Mouse (Mus musculus) neural tube, embryonic 12.5 days (tissue): ENCODE results near the gene Notum. TPM values are rescaled to one million over a fixed set of nuclear protein-coding genes. Genes with fewer than 3 reads are reported as not detected.

Experiments
- ATAC-seq: fragments of 200-750 bp; cut with Nextera tagmentation; 2 replicates; pipeline ENCODE4 v1.8.0; 2017; ENCODE audit warnings: low read depth, mild to moderate bottlenecking, moderate TSS enrichment, moderate library complexity; ENCODE audit not compliant: low FRiP score
- H3K27ac ChIP-seq: fragments of 300-500 bp; sonication (generic); 2 replicates; pipeline ENCODE4 v1.5.1; 2016
- H3K27me3 ChIP-seq: fragments of 300-500 bp; sonication (generic); replicated peaks from 2 replicates; pipeline ENCODE4 v1.6.1; 2016; ENCODE audit warnings: mild to moderate bottlenecking
- H3K36me3 ChIP-seq: fragments of 300-500 bp; sonication (generic); 2 replicates; pipeline ENCODE4 v1.6.1; 2016; ENCODE audit warnings: mild to moderate bottlenecking
- H3K4me1 ChIP-seq: fragments of 300-500 bp; sonication (generic); 2 replicates; pipeline ENCODE4 v1.6.1; 2016
- H3K4me2 ChIP-seq: fragments of 300-500 bp; sonication (generic); replicated peaks from 2 replicates; pipeline ENCODE4 v1.6.1; 2016; ENCODE audit warnings: mild to moderate bottlenecking
- H3K4me3 ChIP-seq: fragments of 300-500 bp; sonication (generic); 2 replicates; pipeline ENCODE4 v1.5.1; 2016
- H3K9ac ChIP-seq: fragments of 300-500 bp; sonication (generic); 2 replicates; pipeline ENCODE4 v1.6.1; 2016; ENCODE audit warnings: mild to moderate bottlenecking
- H3K9me3 ChIP-seq: fragments of 300-500 bp; sonication (generic); 2 replicates; pipeline ENCODE4 v1.6.1; 2016; ENCODE audit warnings: mild to moderate bottlenecking
- WGBS: fragments of 180-500 bp; shearing (Covaris S2); methylation state at CpG from one replicate; pipeline ENCODE4 v1.1.7; 2016; 5-methylcytosine and 5-hydroxymethylcytosine counted together
- microRNA-seq: library from miRNA; unstranded; fragments of <30 nt; microRNA quantifications from one replicate; pipeline ENCODE4, GENCODE M21; 2017
- polyA plus RNA-seq: library from polyadenylated mRNA; unstranded; fragments of >200 nt; fragmentation: Nextera tagmentation; extraction: Ambion mirVana; gene quantifications from 2 replicates; pipeline ENCODE4 v1.2.1, GENCODE M21; 2016

Gene Notum
- polyA plus RNA-seq, 1 experiment from 2014 or later, result 3.4 TPM

- Histone ChIP-seq H3K4me1 (peaks cover 16% of the 10 kb centered on the region), H3K27ac (no peak overlapping the region), H3K4me2 (no peak overlapping the region), H3K9me3 (no peaks in the 10 kb centered on the region), H3K27me3 (peaks cover 22% of the 10 kb centered on the region), H3K36me3 (peaks cover 70% of the 10 kb centered on the region), H3K9ac (0 out of 2 replicates have a peak overlapping the region, but pooled peaks have one; percentile 48), H3K4me3 (no peak overlapping the region)
- ATAC-seq, result no peak
- 45% methylated on average over 8 of the region's 8 CpGs for WGBS
Measured at GRCm38 (mm10) chr11:120609250-120609649, 51.7 kb downstream of the Notum start.

- peak within 1 kb of the TSS; percentile 48; the same call in 1 of the 2 replicates for H3K9ac ChIP-seq
- peaks cover 70% of the 10 kb centered on the region for H3K36me3 ChIP-seq
- H3K4me2 ChIP-seq, result peak within 1 kb of the TSS; percentile 53
- H3K9me3 ChIP-seq, result no peaks in the 10 kb centered on the region
- WGBS, result 5% methylated on average over 45 of the region's 45 CpGs
- no peak for ATAC-seq
- H3K4me3 ChIP-seq, result peak within 1 kb of the TSS; percentile 19; the same call in 1 of the 2 replicates
- H3K27ac ChIP-seq, result no peak within 1 kb of the TSS
- H3K4me1 ChIP-seq, result peaks cover 16% of the 10 kb centered on the region
- peaks cover 22% of the 10 kb centered on the region for H3K27me3 ChIP-seq
Measured at GRCm38 (mm10) chr11:120608241-120609034, 52.5 kb downstream of the Notum start, which contains the start of gene Npb. Gene Npb (plus strand): TSS chr11:120608477.

- peaks cover 16% of the 10 kb centered on the region for H3K4me1 ChIP-seq
- ATAC-seq, result no peak
- H3K27me3 ChIP-seq, result peaks cover 22% of the 10 kb centered on the region
- WGBS, result 77% methylated on average over 4 of the region's 4 CpGs
- H3K9me3 ChIP-seq, result no peaks in the 10 kb centered on the region
- no peak overlapping the region for H3K9ac ChIP-seq
- peaks cover 69% of the 10 kb centered on the region for H3K36me3 ChIP-seq
- H3K4me3 ChIP-seq, result no peak overlapping the region
- H3K4me2 ChIP-seq, result no peak overlapping the region
- H3K27ac ChIP-seq, result no peak overlapping the region
Measured at GRCm38 (mm10) chr11:120606764-120607163, 54.2 kb downstream of the Notum start.

GRCm38 (mm10) chr11:120605667-120606066 is 55.3 kb downstream of the Notum start:
- H3K4me3 ChIP-seq, result no peak overlapping the region
- no peaks in the 10 kb centered on the region for H3K9me3 ChIP-seq
- H3K9ac ChIP-seq, result no peak overlapping the region
- 92% methylated on average over 7 of the region's 7 CpGs for WGBS
- no peak overlapping the region for H3K4me2 ChIP-seq
- peaks cover 22% of the 10 kb centered on the region for H3K27me3 ChIP-seq
- H3K4me1 ChIP-seq, result peaks cover 16% of the 10 kb centered on the region
- no peak overlapping the region for H3K27ac ChIP-seq
- no peak for ATAC-seq
- peaks cover 59% of the 10 kb centered on the region for H3K36me3 ChIP-seq

Small RNA genes lying within 50 kb of the gene (microRNA-seq; reads per million reads assigned to microRNA genes)
- 1.3 reads per million for gene Mir6936

Other genes with a start within 250 kb of the Notum start
- gene Nploc4, start 223.5 kb downstream of the Notum start, polyA plus RNA-seq, result 47.2 and 54.6 TPM in 2 replicates
- gene Tspan10, start 218.5 kb downstream of the Notum start, polyA plus RNA-seq, result 0.15 TPM in 1 of 2 replicates, not detected in the other
- 0.27 and 0.32 TPM in 2 replicates for gene Pde6g, start 207.7 kb downstream of the Notum start, polyA plus RNA-seq
- 12.5 and 13.8 TPM in 2 replicates for gene Oxld1, start 203.1 kb downstream of the Notum start, polyA plus RNA-seq
- gene Ccdc137, start 203.1 kb downstream of the Notum start, polyA plus RNA-seq, result 30.9 and 34.7 TPM in 2 replicates
- 63.6 and 64.5 TPM in 2 replicates for gene Arl16, start 193.6 kb downstream of the Notum start, polyA plus RNA-seq
- 116 and 117 TPM in 2 replicates for gene Mrpl12, start 176.6 kb downstream of the Notum start, polyA plus RNA-seq
- gene Slc25a10, start 169.3 kb downstream of the Notum start, polyA plus RNA-seq, result 37.9 TPM in 2 replicates
- gene Gcgr, start 130.5 kb downstream of the Notum start, polyA plus RNA-seq, result 0.13 and 0.22 TPM in 2 replicates
- 234 and 239 TPM in 2 replicates for gene Mcrip1, start 111.4 kb downstream of the Notum start, polyA plus RNA-seq
- gene Ppp1r27, start 110.0 kb downstream of the Notum start, polyA plus RNA-seq, result not detected in 2 replicates
- 425 and 451 TPM in 2 replicates for gene P4hb, start 87.9 kb downstream of the Notum start, polyA plus RNA-seq
- gene Arhgdia, start 79.6 kb downstream of the Notum start, polyA plus RNA-seq, result 582 and 606 TPM in 2 replicates
- 509 and 592 TPM in 2 replicates for gene Alyref, start 62.8 kb downstream of the Notum start, polyA plus RNA-seq
- gene Anapc11, start 62.8 kb downstream of the Notum start, polyA plus RNA-seq, result 162 and 172 TPM in 2 replicates
- 0.80 and 0.83 TPM in 2 replicates for gene Npb, start 52.7 kb downstream of the Notum start, polyA plus RNA-seq
- gene Pcyt2, start 43.2 kb downstream of the Notum start, polyA plus RNA-seq, result 151 and 155 TPM in 2 replicates
- gene Sirt7, start 35.9 kb downstream of the Notum start, polyA plus RNA-seq, result 46.8 and 56.5 TPM in 2 replicates
- 39.7 and 40.4 TPM in 2 replicates for gene Mafg, start 27.6 kb downstream of the Notum start, polyA plus RNA-seq
- 27.2 and 27.8 TPM in 2 replicates for gene Pycr1, start 17.4 kb downstream of the Notum start, polyA plus RNA-seq
- 0.81 and 1.1 TPM in 2 replicates for gene Myadml2, start 13.0 kb downstream of the Notum start, polyA plus RNA-seq
- 139 and 155 TPM in 2 replicates for gene Aspscr1, start 11.8 kb upstream of the Notum start, polyA plus RNA-seq
- gene Cenpx, start 52.6 kb upstream of the Notum start, polyA plus RNA-seq, result 108 and 114 TPM in 2 replicates
- gene Lrrc45, start 52.8 kb upstream of the Notum start, polyA plus RNA-seq, result 70.9 and 72.6 TPM in 2 replicates
- gene Rac3, start 60.3 kb upstream of the Notum start, polyA plus RNA-seq, result 118 and 119 TPM in 2 replicates
- 12.3 and 16.7 TPM in 2 replicates for gene Dcxr, start 66.1 kb upstream of the Notum start, polyA plus RNA-seq
- gene Cbr2, start 70.9 kb upstream of the Notum start, polyA plus RNA-seq, result 0.95 and 1.6 TPM in 2 replicates
- 3.6 TPM in 2 replicates for gene Hmga1b, start 101.6 kb upstream of the Notum start, polyA plus RNA-seq
- gene Rfng, start 123.0 kb upstream of the Notum start, polyA plus RNA-seq, result 77.2 and 81.3 TPM in 2 replicates
- 250 and 258 TPM in 2 replicates for gene Gps1, start 123.1 kb upstream of the Notum start, polyA plus RNA-seq
- gene Dus1l, start 135.2 kb upstream of the Notum start, polyA plus RNA-seq, result 63.5 and 65.5 TPM in 2 replicates
- gene Fasn, start 163.4 kb upstream of the Notum start, polyA plus RNA-seq, result 87.6 and 102 TPM in 2 replicates